8 mouse cellular contexts compared by ENCODE assay signal in genomic region chr8:120281487-120281886, GRCm38 (mm10). TPM values are rescaled to one million over a fixed set of nuclear protein-coding genes. Genes with fewer than 3 reads are reported as not detected.
DNase-seq lines count a peak whose midpoint lies in the region; ATAC-seq and TF ChIP-seq lines count a peak whose summit lies in the region.

No protein-coding gene starts in this region.

- no peak overlapping the region for H3K9ac ChIP-seq in intestine, postnatal 0 days (ENCODE audit: low read depth, low read length)
- no peak overlapping the region for H3K9ac ChIP-seq in intestine, embryonic 15.5 days
- no peak overlapping the region for H3K9ac ChIP-seq in hindbrain, embryonic 11.5 days (ENCODE audit: low read depth, low read length)
- no peak overlapping the region for H3K9ac ChIP-seq in midbrain, embryonic 12.5 days (replicated peaks)

- DNase-seq in brain, embryonic 14.5 days (ENCODE audit: low read depth): peak; percentile 90
- DNase-seq in hindbrain, embryonic 11.5 days (ENCODE audit: low spot score): peak; percentile 92
- DNase-seq in left cerebral cortex, adult 2 months (ENCODE audit: extremely low spot score in 1 of 2, low spot score in 2 of 2): peak; percentile 79 to 88
- DNase-seq in spleen, postnatal 14 days (ENCODE audit: low spot score in 2 of 2): peak; percentile 55 to 72

- no peaks in the 10 kb centered on the region for H3K9me3 ChIP-seq in intestine, postnatal 0 days (ENCODE audit: control insufficient read depth)
- H3K9me3 ChIP-seq in intestine, embryonic 15.5 days: no peaks in the 10 kb centered on the region
- no peaks in the 10 kb centered on the region for H3K9me3 ChIP-seq in hindbrain, embryonic 11.5 days (ENCODE audit: control insufficient read depth, low read length)
- H3K9me3 ChIP-seq in midbrain, embryonic 12.5 days: no peaks in the 10 kb centered on the region

- TF ChIP-seq POLR2A in brain, embryonic 14.5 days (IDR thresholded peaks at IDR 0.05; ENCODE audit: borderline replicate concordance, extremely low read depth, insufficient read depth, insufficient read length, poor library complexity, severe bottlenecking): no peak

- no peak for ATAC-seq in intestine, postnatal 0 days
- no peak for ATAC-seq in intestine, embryonic 15.5 days
- ATAC-seq in erythroblast, adult 5-6 weeks (replicated peaks; ENCODE audit: low FRiP score, poor library complexity, severe bottlenecking): peak; percentile 58; the same call in 1 of the 2 replicates
- peak; percentile 46; the same call in 1 of the 2 replicates for ATAC-seq in hindbrain, embryonic 11.5 days (ENCODE audit: low FRiP score)
- peak; percentile 50; the same call in 1 of the 2 replicates for ATAC-seq in midbrain, embryonic 12.5 days (ENCODE audit: low FRiP score, low read depth)

- no peak overlapping the region for H3K4me3 ChIP-seq in intestine, postnatal 0 days (ENCODE audit: low read depth, low read length)
- H3K4me3 ChIP-seq in intestine, embryonic 15.5 days (replicated peaks): no peak overlapping the region
- no peak overlapping the region for H3K4me3 ChIP-seq in hindbrain, embryonic 11.5 days (ENCODE audit: low read depth, low read length)
- no peak overlapping the region for H3K4me3 ChIP-seq in left cerebral cortex, adult 2 months
- H3K4me3 ChIP-seq in midbrain, embryonic 12.5 days: no peak overlapping the region

- intact Hi-C loops in left cerebral cortex, adult 2 months (cut with DNase I): loop anchor here (5.0 kb wide), 1 partner anchor 104 kb away; the partner anchor contains the start of gene Fam92b

- no peaks in the 10 kb centered on the region for H3K27me3 ChIP-seq in intestine, postnatal 0 days (replicated peaks; ENCODE audit: control insufficient read depth, insufficient read depth, low read length)
- H3K27me3 ChIP-seq in intestine, embryonic 15.5 days (replicated peaks): no peaks in the 10 kb centered on the region
- peaks cover 3% of the 10 kb centered on the region for H3K27me3 ChIP-seq in hindbrain, embryonic 11.5 days (ENCODE audit: control insufficient read depth, insufficient read depth, low read length)
- H3K27me3 ChIP-seq in midbrain, embryonic 12.5 days: peaks cover 52% of the 10 kb centered on the region

- peaks cover 15% of the 10 kb centered on the region; the same call in 1 of the 2 replicates for H3K4me1 ChIP-seq in intestine, postnatal 0 days (replicated peaks; ENCODE audit: control insufficient read depth, insufficient read depth, low read length)
- H3K4me1 ChIP-seq in intestine, embryonic 15.5 days (replicated peaks): peaks cover 77% of the 10 kb centered on the region
- H3K4me1 ChIP-seq in hindbrain, embryonic 11.5 days (replicated peaks; ENCODE audit: control insufficient read depth, insufficient read depth, low read length): peaks cover 27% of the 10 kb centered on the region
- H3K4me1 ChIP-seq in midbrain, embryonic 12.5 days: peaks cover 75% of the 10 kb centered on the region

- TF ChIP-seq CTCF in intestine, postnatal 0 days (IDR thresholded peaks at IDR 0.05; ENCODE audit: low read depth): peak; percentile 93
- peak; percentile 88; the same call in 1 of the 2 replicates for TF ChIP-seq CTCF in brain, embryonic 14.5 days (IDR thresholded peaks at IDR 0.05; ENCODE audit: borderline replicate concordance, extremely low read depth, insufficient read depth, insufficient read length)
- TF ChIP-seq CTCF in left cerebral cortex, adult 2 months (IDR thresholded peaks at IDR 0.05): peak; percentile 95

- no peak overlapping the region for H3K27ac ChIP-seq in intestine, postnatal 0 days (ENCODE audit: low read depth, low read length)
- H3K27ac ChIP-seq in intestine, embryonic 15.5 days: no peak overlapping the region
- H3K27ac ChIP-seq in hindbrain, embryonic 11.5 days (ENCODE audit: low read depth, low read length): 0 out of 2 replicates have a peak overlapping the region, but pooled peaks have one; percentile 30
- H3K27ac ChIP-seq in left cerebral cortex, adult 2 months: no peak overlapping the region
- H3K27ac ChIP-seq in midbrain, embryonic 12.5 days (replicated peaks): 0 out of 2 replicates have a peak overlapping the region, but pooled peaks have one; percentile 7

- WGBS in intestine, postnatal 0 days: 21% methylated on average over 4 of the region's 4 CpGs
- WGBS in intestine, embryonic 15.5 days: 18% methylated on average over 4 of the region's 4 CpGs
- WGBS in hindbrain, embryonic 11.5 days: 23% methylated on average over 4 of the region's 4 CpGs
- 16% methylated on average over 4 of the region's 4 CpGs for WGBS in midbrain, embryonic 12.5 days

- no peak overlapping the region for H3K4me2 ChIP-seq in intestine, postnatal 0 days (replicated peaks; ENCODE audit: low read depth)
- H3K4me2 ChIP-seq in intestine, embryonic 15.5 days (replicated peaks): no peak overlapping the region
- H3K4me2 ChIP-seq in hindbrain, embryonic 11.5 days (replicated peaks; ENCODE audit: low read depth, low read length): no peak overlapping the region
- no peak overlapping the region for H3K4me2 ChIP-seq in midbrain, embryonic 12.5 days (replicated peaks)

- H3K36me3 ChIP-seq in intestine, postnatal 0 days (ENCODE audit: control insufficient read depth, insufficient read depth): 0 out of 2 replicates have a peak, but pooled peaks cover 3% of the 10 kb centered on the region
- H3K36me3 ChIP-seq in intestine, embryonic 15.5 days: no peaks in the 10 kb centered on the region
- no peaks in the 10 kb centered on the region for H3K36me3 ChIP-seq in hindbrain, embryonic 11.5 days (ENCODE audit: control insufficient read depth, insufficient read depth, low read length)
- H3K36me3 ChIP-seq in midbrain, embryonic 12.5 days: no peaks in the 10 kb centered on the region

RNA-seq across cellular contexts. Expression of gene Gse1, which starts 53.2 kb away (rescaled TPM):
- 6.4 and 7.8 TPM in 2 replicates for polyA plus RNA-seq in intestine, postnatal 0 days (2015; fragmentation: Nextera tagmentation; extraction: Ambion mirVana)
- 7.9 and 9.6 TPM in 2 replicates for polyA plus RNA-seq in intestine, embryonic 15.5 days (2015; fragmentation: Nextera tagmentation; extraction: Ambion mirVana)
- polyA plus RNA-seq in brain, embryonic 14.5 days (2012; rRNA removed): 70.3 and 70.4 TPM in 2 replicates
- total RNA-seq in erythroblast, adult 5-6 weeks (2015; ENCODE audit: low replicate concordance): 23.2 and 30.0 TPM in 2 replicates
- total RNA-seq in erythroblast, adult 5-6 weeks (2017; ENCODE audit: low replicate concordance): 37.8 and 38.3 TPM in 2 replicates
- polyA plus RNA-seq in hindbrain, embryonic 11.5 days (2014; fragmentation: Nextera tagmentation; extraction: Ambion mirVana): 16.5 and 17.8 TPM in 2 replicates
- total RNA-seq in left cerebral cortex, adult 2 months (2021): 100 to 1,000 TPM in 1 of 2 experiments, 10 to 100 TPM in 1; 77.7 to 105 TPM
- 26.5 and 28.8 TPM in 2 replicates for polyA plus RNA-seq in midbrain, embryonic 12.5 days (2016; fragmentation: Nextera tagmentation; extraction: Ambion mirVana)

Comparison
In these comparisons a context has a peak if more than half of its experiments do, and no peak if none do; other contexts are left out.
1. ATAC-seq: peak in erythroblast, adult 5-6 weeks (single experiment), hindbrain, embryonic 11.5 days (single experiment) and midbrain, embryonic 12.5 days (single experiment); none in intestine, postnatal 0 days (single experiment) and intestine, embryonic 15.5 days (single experiment).
2. H3K27ac ChIP-seq: peak in hindbrain, embryonic 11.5 days (single experiment) and midbrain, embryonic 12.5 days (single experiment); none in intestine, postnatal 0 days (single experiment), intestine, embryonic 15.5 days (single experiment) and left cerebral cortex, adult 2 months (single experiment).
3. Peak in every context shown above with its lines, with median percentiles within 50 percentile points of each other: CTCF ChIP-seq and DNase-seq.